Mouse (Mus musculus): ENCODE measurements around the gene Map1b.

- TF ChIP-seq HCFC1 (IDR thresholded peaks at IDR 0.05; ENCODE audit: borderline replicate concordance, insufficient read depth, low read length) (no peak), CHD2 (IDR thresholded peaks at IDR 0.05; ENCODE audit: low read depth, low read length) (no peak)
These were observed 119.1 kb downstream of the Map1b start for GRCm38 (mm10) chr13:99397228-99397627.

Data from ES-E14 (cell line).